Mouse (Mus musculus): Measurements from ENCODE around the gene Cpe.

GRCm38 (mm10) chr8:64640599-64640998 is 52.3 kb downstream of the Cpe start:
- TF ChIP-seq POLR2A (IDR thresholded peaks at IDR 0.05; ENCODE audit: insufficient read length, low read depth) (no peak), CEBPB (IDR thresholded peaks at IDR 0.05; ENCODE audit: insufficient read depth, poor library complexity, severe bottlenecking) (no peak), REST (IDR thresholded peaks at IDR 0.05; ENCODE audit: insufficient read depth, insufficient read length) (no peak), TCF3 (IDR thresholded peaks at IDR 0.05; ENCODE audit: insufficient read length, low read depth) (no peak), MYOG (IDR thresholded peaks at IDR 0.05; ENCODE audit: control insufficient read depth in 1 of 3, insufficient read depth in 1 of 3, insufficient read length in 2 of 3, low read depth in 2 of 3) (no peak), MAX (IDR thresholded peaks at IDR 0.05; ENCODE audit: low read depth) (no peak), MYOD1 (IDR thresholded peaks at IDR 0.05; ENCODE audit: control insufficient read depth in 1 of 3, insufficient read length in 2 of 3, low read depth in 2 of 3) (no peak), POLR2AphosphoS2 (IDR thresholded peaks at IDR 0.05; ENCODE audit: insufficient read length, low read depth) (no peak), E2F4 (IDR thresholded peaks at IDR 0.05; ENCODE audit: insufficient read depth) (no peak), USF1 (IDR thresholded peaks at IDR 0.05; ENCODE audit: low read depth) (no peak), TCF12 (IDR thresholded peaks at IDR 0.05; ENCODE audit: insufficient read depth, poor library complexity, severe bottlenecking) (no peak)

All from myocyte (in vitro differentiated cells).